Mouse (Mus musculus) MEL (cell line): ENCODE data around the gene Tle4. TPM values are rescaled to one million over a fixed set of nuclear protein-coding genes. Genes with fewer than 3 reads are reported as not detected.

Experiments used
- DNase-seq: peaks from one replicate; pipeline ENCODE4 v3.0.0; 2011; ENCODE audit warnings: low read depth, low spot score
- H3K27ac ChIP-seq: 2 replicates; pipeline ENCODE4 v1.5.1; 2012; ENCODE audit warnings: low read depth, mild to moderate bottlenecking, control low read depth, low read length, moderate library complexity; ENCODE audit not compliant: control insufficient read depth
- H3K27me3 ChIP-seq, 2 experiments: fragments of 150-350 bp in 1 of 2; sonication (generic) in 1 of 2; 2 replicates each; pipeline ENCODE4 v1.6.1; 2012; ENCODE audit warnings: low read length in 2 of 2, mild to moderate bottlenecking in 2 of 2, improper control_type of control experiment in 1 of 2, moderate library complexity in 1 of 2; ENCODE audit not compliant: insufficient read depth in 2 of 2, control insufficient read depth in 1 of 2
- H3K36me3 ChIP-seq, 2 experiments: 2 replicates each; pipeline ENCODE4 v1.6.1; 2012 to 2014; ENCODE audit warnings: low read length in 2 of 2, improper control_type of control experiment in 1 of 2, inconsistent platforms in 1 of 2, mild to moderate bottlenecking in 1 of 2; ENCODE audit not compliant: insufficient read depth in 2 of 2, control insufficient read depth in 1 of 2
- H3K4me1 ChIP-seq, 2 experiments: fragments of 150-350 bp in 1 of 2; sonication (generic) in 1 of 2; 2 replicates each; pipeline ENCODE4 v1.6.1; 2012; ENCODE audit warnings: low read length in 2 of 2, improper control_type of control experiment in 1 of 2, mild to moderate bottlenecking in 1 of 2; ENCODE audit not compliant: insufficient read depth in 2 of 2, control insufficient read depth in 1 of 2
- H3K4me3 ChIP-seq, 2 experiments: fragments of 150-350 bp in 1 of 2; sonication (generic) in 1 of 2; 2 replicates each; pipeline ENCODE4 v1.5.1; 2012; ENCODE audit warnings: low read depth in 2 of 2, low read length in 2 of 2, mild to moderate bottlenecking in 2 of 2, moderate library complexity in 2 of 2, control low read depth in 1 of 2, improper control_type of control experiment in 1 of 2; ENCODE audit not compliant: control insufficient read depth in 1 of 2, insufficient read depth in 1 of 2
- H3K79me2 ChIP-seq: 2 replicates; pipeline ENCODE4 v1.6.1; 2012; ENCODE audit warnings: mild to moderate bottlenecking, low read length, moderate library complexity; ENCODE audit not compliant: control insufficient read depth, poor library complexity, insufficient read depth
- H3K9ac ChIP-seq: 2 replicates; pipeline ENCODE4 v1.6.1; 2012; ENCODE audit warnings: low read depth, mild to moderate bottlenecking, control low read depth, low read length, moderate library complexity; ENCODE audit not compliant: control insufficient read depth, poor library complexity, severe bottlenecking
- H3K9me3 ChIP-seq: fragments of 150-350 bp; sonication (generic); replicated peaks from 2 replicates; pipeline ENCODE4 v1.6.1; 2012; ENCODE audit warnings: mild to moderate bottlenecking, low read length, improper control_type of control experiment, moderate library complexity; ENCODE audit not compliant: insufficient read depth
- BHLHE40 ChIP-seq: IDR thresholded peaks from 2 replicates; pipeline ENCODE4 v1.6.1; 2012; ENCODE audit warnings: low read depth, mild to moderate bottlenecking, inconsistent platforms, low read length, improper control_type of control experiment, borderline replicate concordance
- CHD1 ChIP-seq: IDR thresholded peaks from 2 replicates; pipeline ENCODE4 v1.6.1; 2012; ENCODE audit warnings: low read depth, mild to moderate bottlenecking, inconsistent platforms, low read length, improper control_type of control experiment
- E2F4 ChIP-seq: IDR thresholded peaks from 2 replicates; pipeline ENCODE4 v1.6.1; 2011; ENCODE audit warnings: low read depth, low read length, improper control_type of control experiment, borderline replicate concordance
- ELF1 ChIP-seq: IDR thresholded peaks from 2 replicates; pipeline ENCODE4 v1.6.1; 2014; ENCODE audit warnings: low read depth, mild to moderate bottlenecking, inconsistent platforms, low read length, improper control_type of control experiment, moderate library complexity
- JUND ChIP-seq: IDR thresholded peaks from 2 replicates; pipeline ENCODE4 v1.6.1; 2011; ENCODE audit warnings: low read depth, mild to moderate bottlenecking, improper control_type of control experiment, low read length
- KAT2A ChIP-seq: conservative IDR thresholded peaks from 2 replicates; pipeline ENCODE4 v1.6.1; 2012; ENCODE audit warnings: low read depth, low read length, improper control_type of control experiment, inconsistent platforms
- MAX ChIP-seq: IDR thresholded peaks from 2 replicates; pipeline ENCODE4 v1.6.1; 2011; ENCODE audit warnings: low read length, improper control_type of control experiment
- MXI1 ChIP-seq: IDR thresholded peaks from 2 replicates; pipeline ENCODE4 v1.6.1; 2011; ENCODE audit warnings: mild to moderate bottlenecking, low read depth, low read length, improper control_type of control experiment
- MYC ChIP-seq: IDR thresholded peaks from 2 replicates; pipeline ENCODE4 v1.6.1; 2011; ENCODE audit warnings: low read depth, mild to moderate bottlenecking, low read length, improper control_type of control experiment, moderate library complexity
- SIN3A ChIP-seq: IDR thresholded peaks from 2 replicates; pipeline ENCODE4 v1.6.1; 2012; ENCODE audit warnings: low read length, improper control_type of control experiment, inconsistent platforms
- SMC3 ChIP-seq: IDR thresholded peaks from 2 replicates; pipeline ENCODE4 v1.6.1; 2011; ENCODE audit warnings: low read depth, low read length, improper control_type of control experiment
- TAL1 ChIP-seq: IDR thresholded peaks from 2 replicates; pipeline ENCODE4 v1.6.1; 2012; ENCODE audit warnings: mild to moderate bottlenecking, inconsistent platforms, low read length, moderate library complexity, mixed read lengths
- USF2 ChIP-seq, 2 experiments: IDR thresholded peaks; 2 replicates each; pipeline ENCODE4 v1.6.1; 2011 to 2012; ENCODE audit warnings: improper control_type of control experiment in 2 of 2, low read length in 2 of 2, borderline replicate concordance in 1 of 2, inconsistent platforms in 1 of 2, low read depth in 1 of 2, mild to moderate bottlenecking in 1 of 2; ENCODE audit not compliant: insufficient read depth in 1 of 2
- ZKSCAN1 ChIP-seq: IDR thresholded peaks from 2 replicates; pipeline ENCODE4 v1.6.1; 2012; ENCODE audit warnings: low read depth, mild to moderate bottlenecking, inconsistent platforms, low read length, improper control_type of control experiment, moderate library complexity
- polyA plus RNA-seq, 2 experiments: library from polyadenylated mRNA; stranded (reverse) in 1 of 2; unstranded in 1 of 2; fragments of >175 nt in 1 of 2; fragments of >200 nt in 1 of 2; gene quantifications; 2 replicates each; pipeline versions ENCODE4 v1.2.1 to v1.2.4; 2012; ENCODE audit warnings: low replicate concordance in 2 of 2, low read depth in 1 of 2; ENCODE audit not compliant: insufficient read length in 2 of 2, insufficient read depth in 1 of 2, missing spikeins in 1 of 2
- total RNA-seq: library from RNA; depleted of rRNA; stranded (reverse); fragments of 300-350 nt; gene quantifications from 2 replicates; pipeline ENCODE4 v1.2.3, GENCODE M21; 2012

Gene Tle4
- total and polyA plus RNA-seq, 3 experiments, result 6.0 to 42.5 (median 14.0) TPM

DNA sequence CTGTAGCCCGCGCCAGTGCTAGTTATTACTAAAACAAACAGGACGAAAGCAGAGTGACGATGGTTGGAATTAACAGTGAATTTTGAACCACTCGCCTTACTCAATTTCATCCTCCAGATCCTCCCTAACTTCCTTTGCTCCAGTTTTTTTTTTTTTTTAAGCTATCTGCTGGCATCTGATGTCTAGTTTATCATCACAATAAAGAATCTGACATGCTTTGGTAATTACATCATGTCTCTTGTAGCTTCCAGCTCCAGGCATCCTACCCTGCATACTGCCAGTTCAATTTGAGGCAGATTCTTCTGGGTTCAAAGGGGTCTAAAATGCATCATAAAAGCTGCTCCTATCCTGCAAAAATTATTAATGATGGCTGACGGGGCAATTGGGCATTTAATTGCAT, 181.9 kb downstream of the Tle4 start (continued):
- no peak for TF ChIP-seq USF2 (IDR thresholded peaks at IDR 0.05; ENCODE audit: borderline replicate concordance in 1 of 2, insufficient read depth in 1 of 2, low read depth in 1 of 2, low read length in 2 of 2)
- no peak for TF ChIP-seq KAT2A

DNA sequence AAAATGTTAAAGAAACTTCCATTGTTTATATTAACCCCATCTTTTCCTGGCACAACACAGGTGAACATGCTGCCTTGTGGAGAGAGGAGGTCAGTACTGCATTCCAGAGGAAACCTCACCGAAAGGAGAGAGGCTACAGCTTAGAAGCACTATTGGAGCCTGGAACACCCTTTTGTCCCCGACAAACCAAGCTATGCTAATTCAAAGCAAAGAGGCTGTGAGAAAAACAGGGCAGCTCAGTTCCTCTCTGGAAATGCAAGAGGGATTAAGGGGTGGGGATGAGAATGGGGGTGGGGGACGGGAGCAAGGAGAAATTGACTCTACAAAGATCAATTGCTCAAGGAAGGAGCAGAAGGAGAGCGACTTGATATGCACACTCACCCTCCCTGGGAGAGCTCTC, 182.9 kb downstream of the Tle4 start:
- no peaks in the 10 kb centered on the region for H3K9me3 ChIP-seq

DNA sequence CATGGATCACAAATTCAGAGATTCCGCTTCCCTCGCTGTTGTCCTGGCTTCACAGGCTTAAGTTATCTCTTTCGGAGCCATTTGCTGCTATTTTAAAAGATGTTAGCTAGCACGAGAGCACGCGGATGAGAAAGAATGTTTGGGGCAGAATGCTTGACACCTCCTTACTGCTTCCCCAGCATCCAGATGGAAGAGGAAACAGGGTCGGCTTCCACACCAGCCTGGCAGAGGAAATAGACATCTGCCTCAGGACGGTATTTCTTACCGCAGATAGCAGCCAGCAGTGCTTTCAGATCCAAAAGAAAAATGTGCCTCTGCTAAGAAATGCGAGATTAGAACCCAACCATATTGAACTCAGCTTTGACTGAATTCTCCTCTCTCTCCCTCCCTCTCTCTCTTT, 191.2 kb downstream of the Tle4 start:
- DNase-seq, result no peak
- H3K4me3 ChIP-seq, result no peak overlapping the region
- H3K9ac ChIP-seq, result no peak overlapping the region
- H3K27me3 ChIP-seq, result no peaks in the 10 kb centered on the region; a peak in 1 of 4 replicates
- no peaks in the 10 kb centered on the region for H3K4me1 ChIP-seq
- no peaks in the 10 kb centered on the region for H3K79me2 ChIP-seq
- H3K27ac ChIP-seq, result no peak overlapping the region
- H3K36me3 ChIP-seq, result no peaks in the 10 kb centered on the region
- TF ChIP-seq BHLHE40, result no peak
- TF ChIP-seq MXI1, result no peak
- no peaks in the 10 kb centered on the region for H3K9me3 ChIP-seq

More for the DNA sequence above, 182.9 kb downstream of the Tle4 start:
- Histone ChIP-seq H3K4me3 (no peak overlapping the region), H3K9ac (no peak overlapping the region), H3K27me3 (no peaks in the 10 kb centered on the region; a peak in 2 of 4 replicates), H3K4me1 (no peaks in the 10 kb centered on the region), H3K79me2 (no peaks in the 10 kb centered on the region), H3K27ac (no peak overlapping the region), H3K36me3 (no peaks in the 10 kb centered on the region)
- TF ChIP-seq MAX (no peak), ELF1 (no peak), E2F4 (no peak), CHD1 (no peak), SMC3 (no peak), MXI1 (no peak), JUND (no peak), ZKSCAN1 (no peak), SIN3A (no peak), MYC (no peak), TAL1 (no peak)
- no peak for DNase-seq
